15 mouse cellular contexts compared by ENCODE assay signal in genomic region chr16:88203985-88204384, GRCm38 (mm10).
A peak's percentile ranks its signal among the peaks of the same experiment; 100 is the strongest.
DNase-seq lines count a peak whose midpoint lies in the region; ATAC-seq lines count a peak whose summit lies in the region.
"Had no signal": no experiment of that assay in that cellular context is flagged by ENCODE, and none has a peak within 500 bp of the region (broad histone marks: within the 10 kb centered on the region; RNA-seq: fewer than 3 reads in every experiment).

No protein-coding gene starts in this region.

- no peak overlapping the region for H3K4me2 ChIP-seq in forebrain, embryonic 15.5 days (replicated peaks)
- no peak overlapping the region for H3K4me2 ChIP-seq in forebrain, embryonic 13.5 days
- H3K4me2 ChIP-seq in midbrain, embryonic 12.5 days (replicated peaks) = no peak overlapping the region
- no peak overlapping the region for H3K4me2 ChIP-seq in midbrain, embryonic 11.5 days
- no peak overlapping the region; the same call in 1 of the 2 replicates for H3K4me2 ChIP-seq in neural tube, embryonic 13.5 days
- 0 out of 2 replicates have a peak overlapping the region, but pooled peaks have one; percentile 11 for H3K4me2 ChIP-seq in neural tube, embryonic 15.5 days
- H3K4me2 ChIP-seq: embryonic facial prominence, embryonic 13.5 days; heart, embryonic 13.5 days; hindbrain, embryonic 12.5 days had no signal

- WGBS in forebrain, embryonic 15.5 days = 83% methylated on average over 6 of the region's 6 CpGs
- WGBS in forebrain, embryonic 13.5 days = 82% methylated on average over 6 of the region's 6 CpGs
- 85% methylated on average over 6 of the region's 6 CpGs for WGBS in midbrain, embryonic 12.5 days
- 90% methylated on average over 6 of the region's 6 CpGs for WGBS in midbrain, embryonic 11.5 days
- 43% methylated on average over 6 of the region's 6 CpGs for WGBS in neural tube, embryonic 13.5 days
- 41% methylated on average over 6 of the region's 6 CpGs for WGBS in neural tube, embryonic 15.5 days

- no peaks in the 10 kb centered on the region for H3K27me3 ChIP-seq in forebrain, embryonic 15.5 days
- 0 out of 2 replicates have a peak, but pooled peaks cover 2% of the 10 kb centered on the region for H3K27me3 ChIP-seq in forebrain, embryonic 13.5 days
- no peaks in the 10 kb centered on the region for H3K27me3 ChIP-seq in midbrain, embryonic 12.5 days
- H3K27me3 ChIP-seq in midbrain, embryonic 11.5 days (ENCODE audit: control insufficient read depth, insufficient read depth, low read length) = no peaks in the 10 kb centered on the region
- H3K27me3 ChIP-seq in neural tube, embryonic 13.5 days = no peaks in the 10 kb centered on the region
- no peaks in the 10 kb centered on the region for H3K27me3 ChIP-seq in neural tube, embryonic 15.5 days (replicated peaks)
- H3K27me3 ChIP-seq: embryonic facial prominence, embryonic 13.5 days; heart, embryonic 13.5 days; hindbrain, embryonic 12.5 days had no signal

- no peaks in the 10 kb centered on the region for H3K9me3 ChIP-seq in forebrain, embryonic 15.5 days
- H3K9me3 ChIP-seq in forebrain, embryonic 13.5 days (replicated peaks) = no peaks in the 10 kb centered on the region
- H3K9me3 ChIP-seq in midbrain, embryonic 12.5 days = no peaks in the 10 kb centered on the region
- no peaks in the 10 kb centered on the region for H3K9me3 ChIP-seq in midbrain, embryonic 11.5 days (ENCODE audit: control insufficient read depth, low read length)
- no peaks in the 10 kb centered on the region for H3K9me3 ChIP-seq in neural tube, embryonic 13.5 days
- no peaks in the 10 kb centered on the region for H3K9me3 ChIP-seq in neural tube, embryonic 15.5 days (replicated peaks)
- H3K9me3 ChIP-seq: embryonic facial prominence, embryonic 10.5 days; embryonic facial prominence, embryonic 13.5 days; heart, embryonic 10.5 days; heart, embryonic 13.5 days; hindbrain, embryonic 12.5 days had no signal

- peak; percentile 26; the same call in 1 of the 2 replicates for ATAC-seq in forebrain, embryonic 15.5 days (replicated peaks)
- ATAC-seq in forebrain, embryonic 13.5 days = no peak
- peak; percentile 16; the same call in 1 of the 2 replicates for ATAC-seq in midbrain, embryonic 12.5 days (ENCODE audit: low FRiP score, low read depth)
- no peak for ATAC-seq in midbrain, embryonic 11.5 days (ENCODE audit: low FRiP score)
- peak; percentile 74; the same call in 1 of the 2 replicates for ATAC-seq in neural tube, embryonic 13.5 days (ENCODE audit: low read depth)
- peak; percentile 28; the same call in 1 of the 2 replicates for ATAC-seq in neural tube, embryonic 15.5 days (ENCODE audit: low FRiP score)

- no peak for DNase-seq in midbrain, embryonic 11.5 days (ENCODE audit: low spot score, missing footprints)
- DNase-seq in heart, adult 8-10 months (ENCODE audit: low spot score) = no peak
- DNase-seq: cerebellum, adult 11-12 months; gastrocnemius, postnatal 25 days had no signal

- H3K9ac ChIP-seq in forebrain, embryonic 15.5 days (replicated peaks) = no peak overlapping the region
- no peak overlapping the region for H3K9ac ChIP-seq in forebrain, embryonic 13.5 days
- H3K9ac ChIP-seq in midbrain, embryonic 12.5 days (replicated peaks) = no peak overlapping the region
- no peak overlapping the region for H3K9ac ChIP-seq in midbrain, embryonic 11.5 days (ENCODE audit: low read length)
- no peak overlapping the region for H3K9ac ChIP-seq in neural tube, embryonic 13.5 days
- no peak overlapping the region for H3K9ac ChIP-seq in neural tube, embryonic 15.5 days (replicated peaks)
- H3K9ac ChIP-seq: embryonic facial prominence, embryonic 13.5 days; heart, embryonic 13.5 days; hindbrain, embryonic 12.5 days had no signal

- H3K4me1 ChIP-seq in forebrain, embryonic 15.5 days = no peaks in the 10 kb centered on the region
- H3K4me1 ChIP-seq in forebrain, embryonic 13.5 days = no peaks in the 10 kb centered on the region
- no peaks in the 10 kb centered on the region for H3K4me1 ChIP-seq in midbrain, embryonic 12.5 days
- H3K4me1 ChIP-seq in midbrain, embryonic 11.5 days (ENCODE audit: control insufficient read depth, insufficient read depth, low read length) = no peaks in the 10 kb centered on the region
- H3K4me1 ChIP-seq in neural tube, embryonic 13.5 days (replicated peaks) = peaks cover 5% of the 10 kb centered on the region; the same call in 1 of the 2 replicates
- peaks cover 6% of the 10 kb centered on the region for H3K4me1 ChIP-seq in neural tube, embryonic 15.5 days
- H3K4me1 ChIP-seq: embryonic facial prominence, embryonic 10.5 days; embryonic facial prominence, embryonic 13.5 days; heart, embryonic 10.5 days; heart, embryonic 13.5 days; hindbrain, embryonic 12.5 days had no signal

- H3K36me3 ChIP-seq in forebrain, embryonic 15.5 days = no peaks in the 10 kb centered on the region
- H3K36me3 ChIP-seq in forebrain, embryonic 13.5 days (ENCODE audit: poor library complexity, severe bottlenecking) = no peaks in the 10 kb centered on the region
- H3K36me3 ChIP-seq in midbrain, embryonic 12.5 days = no peaks in the 10 kb centered on the region
- H3K36me3 ChIP-seq in midbrain, embryonic 11.5 days (ENCODE audit: control insufficient read depth, insufficient read depth, low read length) = no peaks in the 10 kb centered on the region
- H3K36me3 ChIP-seq in neural tube, embryonic 13.5 days = no peaks in the 10 kb centered on the region
- H3K36me3 ChIP-seq in neural tube, embryonic 15.5 days = no peaks in the 10 kb centered on the region
- H3K36me3 ChIP-seq: embryonic facial prominence, embryonic 10.5 days; embryonic facial prominence, embryonic 13.5 days; heart, embryonic 10.5 days; heart, embryonic 13.5 days; hindbrain, embryonic 12.5 days had no signal

- no peak overlapping the region for H3K4me3 ChIP-seq in forebrain, embryonic 15.5 days
- no peak overlapping the region for H3K4me3 ChIP-seq in forebrain, embryonic 13.5 days
- H3K4me3 ChIP-seq in midbrain, embryonic 12.5 days = no peak overlapping the region
- no peak overlapping the region for H3K4me3 ChIP-seq in midbrain, embryonic 11.5 days (ENCODE audit: low read depth, low read length)
- H3K4me3 ChIP-seq in neural tube, embryonic 13.5 days = no peak overlapping the region
- H3K4me3 ChIP-seq in neural tube, embryonic 15.5 days (replicated peaks) = no peak overlapping the region
- H3K4me3 ChIP-seq: embryonic facial prominence, embryonic 10.5 days; embryonic facial prominence, embryonic 13.5 days; erythroblast, embryonic 14.5 days; heart, embryonic 10.5 days; heart, embryonic 13.5 days; hindbrain, embryonic 12.5 days had no signal

- H3K27ac ChIP-seq in forebrain, embryonic 15.5 days (replicated peaks) = no peak overlapping the region
- H3K27ac ChIP-seq in forebrain, embryonic 13.5 days = no peak overlapping the region
- H3K27ac ChIP-seq in midbrain, embryonic 12.5 days (replicated peaks) = no peak overlapping the region
- H3K27ac ChIP-seq in midbrain, embryonic 11.5 days (ENCODE audit: low read depth, low read length) = no peak overlapping the region
- no peak overlapping the region for H3K27ac ChIP-seq in neural tube, embryonic 13.5 days (replicated peaks)
- no peak overlapping the region for H3K27ac ChIP-seq in neural tube, embryonic 15.5 days (replicated peaks)
- H3K27ac ChIP-seq: embryonic facial prominence, embryonic 10.5 days; embryonic facial prominence, embryonic 13.5 days; heart, embryonic 10.5 days; heart, embryonic 13.5 days; hindbrain, embryonic 12.5 days had no signal

Comparison
In these comparisons a context has a peak if more than half of its experiments do, and no peak if none do; other contexts are left out.
1. ATAC-seq: peak in forebrain, embryonic 15.5 days (single experiment), midbrain, embryonic 12.5 days (single experiment), neural tube, embryonic 13.5 days (single experiment) and neural tube, embryonic 15.5 days (single experiment); none in forebrain, embryonic 13.5 days (single experiment) and midbrain, embryonic 11.5 days (single experiment).